Mouse (Mus musculus) MEL (cell line): Measurements from ENCODE around the gene Lin54. TPM values are rescaled to one million over a fixed set of nuclear protein-coding genes. Genes with fewer than 3 reads are reported as not detected.

Experiments
- DNase-seq: peaks from one replicate; pipeline ENCODE4 v3.0.0; 2011; ENCODE audit warnings: low read depth, low spot score
- H3K27ac ChIP-seq: 2 replicates; pipeline ENCODE4 v1.5.1; 2012; ENCODE audit warnings: low read depth, mild to moderate bottlenecking, control low read depth, low read length, moderate library complexity; ENCODE audit not compliant: control insufficient read depth
- H3K27me3 ChIP-seq, 2 experiments: fragments of 150-350 bp in 1 of 2; sonication (generic) in 1 of 2; 2 replicates each; pipeline ENCODE4 v1.6.1; 2012; ENCODE audit warnings: low read length in 2 of 2, mild to moderate bottlenecking in 2 of 2, improper control_type of control experiment in 1 of 2, moderate library complexity in 1 of 2; ENCODE audit not compliant: insufficient read depth in 2 of 2, control insufficient read depth in 1 of 2
- H3K36me3 ChIP-seq, 2 experiments: 2 replicates each; pipeline ENCODE4 v1.6.1; 2012 to 2014; ENCODE audit warnings: low read length in 2 of 2, improper control_type of control experiment in 1 of 2, inconsistent platforms in 1 of 2, mild to moderate bottlenecking in 1 of 2; ENCODE audit not compliant: insufficient read depth in 2 of 2, control insufficient read depth in 1 of 2
- H3K4me1 ChIP-seq, 2 experiments: fragments of 150-350 bp in 1 of 2; sonication (generic) in 1 of 2; 2 replicates each; pipeline ENCODE4 v1.6.1; 2012; ENCODE audit warnings: low read length in 2 of 2, improper control_type of control experiment in 1 of 2, mild to moderate bottlenecking in 1 of 2; ENCODE audit not compliant: insufficient read depth in 2 of 2, control insufficient read depth in 1 of 2
- H3K4me3 ChIP-seq, 2 experiments: fragments of 150-350 bp in 1 of 2; sonication (generic) in 1 of 2; 2 replicates each; pipeline ENCODE4 v1.5.1; 2012; ENCODE audit warnings: low read depth in 2 of 2, low read length in 2 of 2, mild to moderate bottlenecking in 2 of 2, moderate library complexity in 2 of 2, control low read depth in 1 of 2, improper control_type of control experiment in 1 of 2; ENCODE audit not compliant: control insufficient read depth in 1 of 2, insufficient read depth in 1 of 2
- H3K79me2 ChIP-seq: 2 replicates; pipeline ENCODE4 v1.6.1; 2012; ENCODE audit warnings: mild to moderate bottlenecking, low read length, moderate library complexity; ENCODE audit not compliant: control insufficient read depth, poor library complexity, insufficient read depth
- H3K9ac ChIP-seq: 2 replicates; pipeline ENCODE4 v1.6.1; 2012; ENCODE audit warnings: low read depth, mild to moderate bottlenecking, control low read depth, low read length, moderate library complexity; ENCODE audit not compliant: control insufficient read depth, poor library complexity, severe bottlenecking
- H3K9me3 ChIP-seq: fragments of 150-350 bp; sonication (generic); replicated peaks from 2 replicates; pipeline ENCODE4 v1.6.1; 2012; ENCODE audit warnings: mild to moderate bottlenecking, low read length, improper control_type of control experiment, moderate library complexity; ENCODE audit not compliant: insufficient read depth
- CHD2 ChIP-seq: IDR thresholded peaks from 2 replicates; pipeline ENCODE4 v1.6.1; 2011; ENCODE audit warnings: low read length, improper control_type of control experiment
- CTCF ChIP-seq, 3 experiments: IDR thresholded peaks in 2 of 3; conservative IDR thresholded peaks in 1 of 3; 2 replicates each; pipeline ENCODE4 v1.5.1; 2011 to 2012; ENCODE audit warnings: low read length in 3 of 3, low read depth in 2 of 3, mild to moderate bottlenecking in 2 of 3, improper control_type of control experiment in 1 of 3, inconsistent platforms in 1 of 3, mixed read lengths in 1 of 3, moderate library complexity in 1 of 3; ENCODE audit not compliant: control insufficient read depth in 1 of 3, insufficient read depth in 1 of 3, poor library complexity in 1 of 3, severe bottlenecking in 1 of 3
- GABPA ChIP-seq: IDR thresholded peaks from 2 replicates; pipeline ENCODE4 v1.6.1; 2012; ENCODE audit warnings: low read depth, mild to moderate bottlenecking, inconsistent platforms, low read length, improper control_type of control experiment, moderate library complexity
- HCFC1 ChIP-seq: IDR thresholded peaks from 2 replicates; pipeline ENCODE4 v1.6.1; 2012; ENCODE audit warnings: low read depth, mild to moderate bottlenecking, inconsistent platforms, low read length, improper control_type of control experiment, moderate library complexity
- JUND ChIP-seq: IDR thresholded peaks from 2 replicates; pipeline ENCODE4 v1.6.1; 2011; ENCODE audit warnings: low read depth, mild to moderate bottlenecking, improper control_type of control experiment, low read length
- MAX ChIP-seq: IDR thresholded peaks from 2 replicates; pipeline ENCODE4 v1.6.1; 2011; ENCODE audit warnings: low read length, improper control_type of control experiment
- MXI1 ChIP-seq: IDR thresholded peaks from 2 replicates; pipeline ENCODE4 v1.6.1; 2011; ENCODE audit warnings: mild to moderate bottlenecking, low read depth, low read length, improper control_type of control experiment
- MYB ChIP-seq: IDR thresholded peaks from 2 replicates; pipeline ENCODE4 v1.6.1; 2011; ENCODE audit warnings: mild to moderate bottlenecking, low read depth, low read length, improper control_type of control experiment
- MYC ChIP-seq: IDR thresholded peaks from 2 replicates; pipeline ENCODE4 v1.6.1; 2011; ENCODE audit warnings: low read depth, mild to moderate bottlenecking, low read length, improper control_type of control experiment, moderate library complexity
- NELFE ChIP-seq: IDR thresholded peaks from 2 replicates; pipeline ENCODE4 v1.6.1; 2011; ENCODE audit warnings: low read depth, low read length, improper control_type of control experiment
- POLR2AphosphoS5 ChIP-seq: IDR thresholded peaks from 2 replicates; pipeline ENCODE4 v1.6.1; 2012; ENCODE audit warnings: low read depth, borderline replicate concordance, mild to moderate bottlenecking, inconsistent platforms, low read length, moderate library complexity, mixed read lengths
- RAD21 ChIP-seq: IDR thresholded peaks from 2 replicates; pipeline ENCODE4 v1.6.1; 2011; ENCODE audit warnings: mild to moderate bottlenecking, low read depth, low read length, improper control_type of control experiment
- RCOR1 ChIP-seq: IDR thresholded peaks from 2 replicates; pipeline ENCODE4 v1.6.1; 2012; ENCODE audit warnings: low read depth, mild to moderate bottlenecking, inconsistent platforms, low read length, improper control_type of control experiment
- SIN3A ChIP-seq: IDR thresholded peaks from 2 replicates; pipeline ENCODE4 v1.6.1; 2012; ENCODE audit warnings: low read length, improper control_type of control experiment, inconsistent platforms
- TAL1 ChIP-seq: IDR thresholded peaks from 2 replicates; pipeline ENCODE4 v1.6.1; 2012; ENCODE audit warnings: mild to moderate bottlenecking, inconsistent platforms, low read length, moderate library complexity, mixed read lengths
- UBTF ChIP-seq: IDR thresholded peaks from 2 replicates; pipeline ENCODE4 v1.6.1; 2012; ENCODE audit warnings: low read depth, mild to moderate bottlenecking, inconsistent platforms, low read length, improper control_type of control experiment, moderate library complexity, borderline replicate concordance; ENCODE audit not compliant: insufficient read depth
- USF1 ChIP-seq: IDR thresholded peaks from 2 replicates; pipeline ENCODE4 v1.6.1; 2014; ENCODE audit warnings: low read depth, mild to moderate bottlenecking, inconsistent platforms, low read length, improper control_type of control experiment, moderate library complexity
- ZKSCAN1 ChIP-seq: IDR thresholded peaks from 2 replicates; pipeline ENCODE4 v1.6.1; 2012; ENCODE audit warnings: low read depth, mild to moderate bottlenecking, inconsistent platforms, low read length, improper control_type of control experiment, moderate library complexity
- ZMIZ1 ChIP-seq: IDR thresholded peaks from 2 replicates; pipeline ENCODE4 v1.6.1; 2012; ENCODE audit warnings: low read depth, mild to moderate bottlenecking, inconsistent platforms, low read length, improper control_type of control experiment, moderate library complexity
- polyA plus RNA-seq, 2 experiments: library from polyadenylated mRNA; stranded (reverse) in 1 of 2; unstranded in 1 of 2; fragments of >175 nt in 1 of 2; fragments of >200 nt in 1 of 2; gene quantifications; 2 replicates each; pipeline versions ENCODE4 v1.2.1 to v1.2.4; 2012; ENCODE audit warnings: low replicate concordance in 2 of 2, low read depth in 1 of 2; ENCODE audit not compliant: insufficient read length in 2 of 2, insufficient read depth in 1 of 2, missing spikeins in 1 of 2
- total RNA-seq: library from RNA; depleted of rRNA; stranded (reverse); fragments of 300-350 nt; gene quantifications from 2 replicates; pipeline ENCODE4 v1.2.3, GENCODE M21; 2012

Gene Lin54
- total and polyA plus RNA-seq, 3 experiments = 14.1 to 16.0 TPM; not detected in 1

- TF ChIP-seq UBTF = no peak
- no peak for TF ChIP-seq SIN3A
- no peak for TF ChIP-seq NELFE
- no peak for TF ChIP-seq MAX
- TF ChIP-seq MXI1 = no peak
- TF ChIP-seq GABPA = no peak
- TF ChIP-seq ZMIZ1 = no peak
- no peak for TF ChIP-seq MYB
- TF ChIP-seq JUND = no peak
- TF ChIP-seq MYC = no peak
- no peak for TF ChIP-seq CHD2
- TF ChIP-seq ZKSCAN1 = no peak
- TF ChIP-seq POLR2AphosphoS5 = no peak
- no peak for TF ChIP-seq USF1
- no peak for TF ChIP-seq TAL1
- TF ChIP-seq HCFC1 = no peak
- no peak for TF ChIP-seq CTCF (IDR thresholded peaks at IDR 0.05 in 2 of 3, conservative IDR thresholded peaks at IDR 0.05 in 1 of 3; ENCODE audit: control insufficient read depth in 1 of 3, insufficient read depth in 1 of 3, low read depth in 2 of 3, low read length in 3 of 3, poor library complexity in 1 of 3, severe bottlenecking in 1 of 3)
- no peak for TF ChIP-seq RAD21
- no peaks in the 10 kb centered on the region for H3K27me3 ChIP-seq
- no peak overlapping the region for H3K9ac ChIP-seq
- no peak overlapping the region for H3K4me3 ChIP-seq
- peaks cover 48% of the 10 kb centered on the region for H3K79me2 ChIP-seq
- no peak for DNase-seq
- no peak overlapping the region for H3K27ac ChIP-seq
- no peaks in the 10 kb centered on the region for H3K9me3 ChIP-seq
- H3K4me1 ChIP-seq = peaks cover 4 to 6% of the 10 kb centered on the region in 2 experiments; a peak in 3 of 4 replicates
- H3K36me3 ChIP-seq = peaks cover 16 to 29% of the 10 kb centered on the region in 2 experiments
These were observed 24.5 kb upstream of the Lin54 start for GRCm38 (mm10) chr5:100524921-100525320.

- Histone ChIP-seq H3K9me3 (no peaks in the 10 kb centered on the region), H3K27ac (no peak overlapping the region), H3K4me3 (no peak overlapping the region), H3K36me3 (peaks cover 17 to 19% of the 10 kb centered on the region in 2 experiments), H3K9ac (no peak overlapping the region), H3K27me3 (no peaks in the 10 kb centered on the region), H3K79me2 (peaks cover 61% of the 10 kb centered on the region), H3K4me1 (peaks cover 6 to 8% of the 10 kb centered on the region in 2 experiments; a peak in 3 of 4 replicates)
- no peak for DNase-seq
- TF ChIP-seq RCOR1 (no peak), TAL1 (no peak)
These were observed 22.9 kb upstream of the Lin54 start for GRCm38 (mm10) chr5:100523331-100523730.
